Mouse (Mus musculus) ZHBTc4 (cell line): ENCODE measurements around the gene Tnni1.
A peak's percentile ranks its signal among the peaks of the same experiment; 100 is the strongest.

Experiments used
- DNase-seq: peaks from one replicate; pipeline ENCODE4 v3.0.0-alpha.2; 2011; ENCODE audit warnings: low read depth, low spot score

The Tnni1 gene

DNA sequence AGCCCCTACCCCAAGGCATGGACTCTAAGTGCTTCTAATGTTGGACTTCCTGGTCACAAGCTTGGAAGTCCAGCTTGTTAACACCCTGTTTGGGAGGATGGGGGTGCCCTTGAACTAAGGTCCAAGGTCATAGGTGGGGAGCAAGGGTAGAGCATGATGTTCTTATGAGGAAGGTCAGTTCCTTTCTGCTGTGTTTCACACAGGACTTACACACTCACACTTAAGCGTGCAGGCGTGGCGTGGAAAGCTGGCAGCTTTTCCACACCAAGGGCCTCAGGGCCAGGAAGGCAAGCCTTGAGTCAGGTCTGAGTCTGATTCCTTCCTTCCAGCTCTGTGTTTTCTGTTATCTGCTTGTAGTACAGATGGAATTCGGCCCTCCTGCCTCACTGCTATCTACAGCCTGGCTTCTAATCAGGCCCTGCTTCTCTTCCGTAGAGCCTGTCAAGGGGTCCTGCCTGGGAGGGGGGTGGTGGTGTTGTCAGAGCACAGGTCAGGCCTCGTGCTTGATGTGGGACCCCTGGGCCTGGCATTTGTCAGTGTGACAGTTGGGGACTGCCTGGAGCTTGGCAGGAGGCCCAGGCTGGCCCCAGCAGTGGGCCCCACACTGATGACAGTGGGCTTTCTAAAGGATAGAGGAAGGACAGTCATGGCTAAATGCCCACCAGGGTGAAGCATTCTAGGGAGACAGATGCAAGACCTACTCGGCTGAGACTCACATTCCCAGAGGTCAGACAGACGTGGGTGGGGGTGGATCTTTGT lies 21.1 kb downstream of the Tnni1 start:
- DNase-seq, result no peak

DNA sequence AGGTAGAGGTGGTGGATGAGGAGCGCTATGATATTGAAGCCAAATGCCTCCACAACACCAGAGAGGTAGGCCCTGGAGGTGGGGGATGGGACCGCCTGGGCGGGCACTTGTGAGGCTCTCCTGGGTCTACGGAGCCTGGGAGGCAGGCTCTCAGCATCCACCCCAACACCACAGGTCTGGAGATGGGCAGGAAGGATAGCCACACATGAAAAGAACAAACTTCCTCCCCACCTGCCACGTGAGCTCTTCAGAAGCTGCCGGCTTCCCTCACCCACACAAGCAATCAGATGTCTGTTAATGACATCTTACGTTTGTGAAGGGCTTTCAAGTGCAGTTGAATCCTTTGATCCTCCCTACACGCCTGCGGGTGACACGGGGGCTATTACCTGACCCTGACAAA lies 28.3 kb downstream of the Tnni1 start:
- DNase-seq, result peak; percentile 60

DNA sequence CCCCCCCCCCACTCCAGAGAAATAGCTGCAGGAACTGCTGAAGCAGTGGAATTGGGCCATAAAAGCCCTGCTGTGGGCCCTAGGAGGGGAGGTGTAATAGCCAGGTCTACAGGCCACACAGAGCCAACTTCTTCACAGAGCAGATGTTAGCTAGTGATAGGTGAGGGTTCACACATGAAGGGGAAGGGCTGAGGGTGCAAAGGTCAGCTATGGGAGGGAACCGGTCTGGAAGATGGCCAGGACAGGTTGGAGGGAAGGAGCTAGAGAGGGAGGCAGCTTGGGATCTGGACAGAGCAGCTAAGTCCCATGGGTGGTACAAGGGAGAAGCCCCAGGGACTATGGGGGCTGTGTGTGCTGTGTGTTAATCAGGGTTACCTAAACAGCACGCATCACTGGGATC lies 30.9 kb downstream of the Tnni1 start:
- no peak for DNase-seq

DNA sequence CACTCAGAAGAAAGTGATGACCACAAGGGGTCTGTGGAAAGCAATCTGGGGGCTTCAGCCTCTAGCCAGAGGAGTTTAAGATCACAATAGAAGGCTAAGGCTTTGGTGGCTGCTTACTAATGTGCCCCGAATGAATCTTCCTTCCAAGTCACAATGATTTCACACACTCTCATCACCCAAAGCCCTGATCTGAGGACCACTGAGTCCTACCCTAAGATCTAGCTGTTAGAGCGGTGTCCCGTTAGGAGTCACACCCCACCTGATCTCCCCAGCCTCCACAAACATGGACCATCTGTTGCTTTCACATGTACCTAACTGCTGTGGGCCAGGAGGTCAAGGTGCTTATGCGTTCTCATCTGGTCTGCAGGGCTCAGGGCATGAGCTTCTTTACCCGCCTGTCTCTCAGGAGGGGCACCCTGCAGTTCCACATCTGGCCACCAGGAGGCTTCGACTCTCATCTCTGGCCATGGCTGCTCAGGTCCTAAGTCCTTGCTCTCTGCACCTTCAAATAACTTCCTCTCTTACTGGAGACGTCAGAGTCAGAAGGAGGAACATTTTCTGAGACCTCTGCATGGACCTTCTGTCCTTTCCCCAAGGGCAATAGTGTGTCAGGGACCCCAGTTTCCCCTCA lies 31.9 kb downstream of the Tnni1 start:
- peak; percentile 88 for DNase-seq

GRCm38 (mm10) chr1:135812205-135812604 lies 33.0 kb downstream of the Tnni1 start:
- DNase-seq, result no peak

- peak; percentile 58 for DNase-seq
Measured at GRCm38 (mm10) chr1:135812618-135813017, 33.4 kb downstream of the Tnni1 start.

DNA sequence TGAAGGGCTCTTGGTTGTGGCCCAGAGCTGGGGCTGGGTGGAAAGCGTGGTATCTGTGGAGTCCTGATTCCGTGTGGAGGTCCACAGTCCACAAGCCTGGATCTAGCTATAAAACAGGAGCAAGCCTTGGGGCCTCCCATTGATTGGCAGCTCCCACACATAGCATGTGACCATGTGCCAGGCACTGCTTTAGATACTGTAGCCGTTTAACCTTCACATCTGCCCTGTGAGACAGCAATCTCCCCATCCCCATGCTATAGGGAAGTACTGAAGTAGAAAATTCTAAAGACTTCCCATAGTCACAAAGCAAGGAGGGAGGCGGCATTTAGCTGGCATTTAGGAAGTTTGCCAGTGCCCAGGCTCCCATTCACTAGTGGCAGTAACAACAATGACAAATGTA lies 33.8 kb downstream of the Tnni1 start:
- DNase-seq, result no peak

GRCm38 (mm10) chr1:135813687-135814395 lies 34.6 kb downstream of the Tnni1 start:
- no peak for DNase-seq

- no peak for DNase-seq
Measured at GRCm38 (mm10) chr1:135814531-135814930, 35.3 kb downstream of the Tnni1 start.

GRCm38 (mm10) chr1:135817595-135817994 lies 38.4 kb downstream of the Tnni1 start:
- no peak for DNase-seq

- peak; percentile 64 for DNase-seq
Measured at GRCm38 (mm10) chr1:135818481-135819086, 39.4 kb downstream of the Tnni1 start, which contains the start of gene Lad1. Lad1 (plus strand) TSS chr1:135818598.

DNA sequence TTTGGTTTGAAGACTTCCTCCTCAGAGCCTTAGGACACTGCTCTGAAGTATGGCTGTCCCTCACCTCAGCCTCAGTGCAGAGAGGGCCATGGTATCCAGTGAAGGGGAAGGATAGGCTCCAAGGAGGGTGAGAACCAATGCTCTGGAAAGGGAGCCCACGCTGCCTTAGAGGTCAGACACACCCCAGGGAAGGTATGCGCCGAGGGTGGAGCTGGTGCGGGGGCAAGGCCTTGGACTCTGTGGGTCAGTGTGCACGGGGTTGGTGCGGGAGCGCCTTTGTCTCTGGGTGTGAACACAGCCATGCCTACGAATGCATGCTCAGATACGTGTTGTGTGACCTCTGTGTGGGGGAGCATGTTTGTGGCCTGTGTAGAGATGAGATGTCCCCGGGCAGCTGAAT lies 40.8 kb downstream of the Tnni1 start:
- DNase-seq, result peak; percentile 66

DNA sequence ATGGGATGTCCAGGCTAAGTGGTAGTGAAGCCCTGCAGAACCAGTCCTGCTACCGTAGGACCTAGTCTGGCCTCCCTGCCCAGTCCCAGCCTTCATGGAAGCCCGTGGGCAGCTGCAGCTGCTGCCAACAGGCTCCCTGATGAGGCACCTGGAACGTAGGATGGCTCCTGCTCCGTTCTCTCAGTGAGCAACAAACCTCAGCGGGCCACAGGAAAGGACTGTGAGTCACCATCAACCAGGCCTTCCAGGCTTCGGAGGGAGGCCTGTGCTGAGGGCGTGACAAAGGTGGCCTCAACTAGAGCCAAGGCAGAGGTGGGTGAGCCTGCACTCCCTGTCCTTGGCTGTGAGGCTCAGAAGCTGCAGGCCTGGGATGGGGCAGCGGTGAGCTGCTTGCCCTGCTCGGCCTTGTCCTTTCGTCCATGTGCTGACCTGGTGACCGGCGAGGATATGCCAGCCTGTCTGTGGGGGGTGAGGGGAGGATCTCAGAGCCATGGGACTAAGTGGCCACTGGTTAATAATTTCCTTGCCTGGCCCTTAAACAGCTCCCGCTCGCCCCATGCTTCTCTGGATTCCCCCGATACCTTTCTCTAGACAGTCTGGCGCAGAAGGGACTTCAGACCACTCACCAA lies 41.6 kb downstream of the Tnni1 start:
- no peak for DNase-seq

DNA sequence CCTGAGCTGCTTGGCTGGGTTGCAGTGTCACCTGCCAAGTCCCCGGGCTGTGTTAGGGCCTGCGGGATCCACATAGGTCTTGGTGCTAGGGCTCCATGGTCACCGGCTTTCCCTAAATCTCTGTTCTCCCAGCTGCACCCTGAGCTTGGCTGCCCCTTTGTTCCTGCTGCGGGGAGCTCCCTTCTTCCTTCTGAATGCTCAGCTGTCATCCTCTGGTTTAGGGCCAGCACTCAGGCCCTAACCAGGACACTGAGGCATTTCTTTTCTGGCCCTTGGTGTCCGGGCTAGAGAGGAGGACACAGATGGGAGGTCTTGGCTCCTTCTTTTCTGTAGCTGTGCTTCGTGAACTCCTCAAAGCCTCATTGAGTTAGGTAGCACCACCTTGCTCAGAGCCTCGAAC lies 42.5 kb downstream of the Tnni1 start:
- DNase-seq, result no peak

DNA sequence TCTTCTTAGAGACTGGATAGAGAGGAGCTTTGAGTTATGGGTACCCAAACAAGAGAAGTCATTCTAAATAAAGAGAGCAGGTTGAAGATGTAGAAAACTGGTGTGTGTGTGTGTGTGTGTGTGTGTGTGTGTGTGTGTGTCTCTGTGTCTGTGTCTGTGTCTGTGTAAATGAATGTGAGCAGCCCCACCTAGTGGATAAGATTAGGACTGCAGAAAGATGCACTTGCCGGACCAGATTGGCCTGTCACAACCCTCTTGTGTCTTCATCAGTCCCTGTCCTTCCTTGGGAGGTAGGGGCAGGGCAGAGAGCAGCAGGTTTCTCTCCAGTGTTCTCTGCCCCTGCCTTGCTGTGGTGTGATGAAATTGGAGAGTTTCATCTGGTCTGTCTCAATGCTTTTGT lies 49.7 kb downstream of the Tnni1 start:
- DNase-seq, result peak; percentile 77

DNA sequence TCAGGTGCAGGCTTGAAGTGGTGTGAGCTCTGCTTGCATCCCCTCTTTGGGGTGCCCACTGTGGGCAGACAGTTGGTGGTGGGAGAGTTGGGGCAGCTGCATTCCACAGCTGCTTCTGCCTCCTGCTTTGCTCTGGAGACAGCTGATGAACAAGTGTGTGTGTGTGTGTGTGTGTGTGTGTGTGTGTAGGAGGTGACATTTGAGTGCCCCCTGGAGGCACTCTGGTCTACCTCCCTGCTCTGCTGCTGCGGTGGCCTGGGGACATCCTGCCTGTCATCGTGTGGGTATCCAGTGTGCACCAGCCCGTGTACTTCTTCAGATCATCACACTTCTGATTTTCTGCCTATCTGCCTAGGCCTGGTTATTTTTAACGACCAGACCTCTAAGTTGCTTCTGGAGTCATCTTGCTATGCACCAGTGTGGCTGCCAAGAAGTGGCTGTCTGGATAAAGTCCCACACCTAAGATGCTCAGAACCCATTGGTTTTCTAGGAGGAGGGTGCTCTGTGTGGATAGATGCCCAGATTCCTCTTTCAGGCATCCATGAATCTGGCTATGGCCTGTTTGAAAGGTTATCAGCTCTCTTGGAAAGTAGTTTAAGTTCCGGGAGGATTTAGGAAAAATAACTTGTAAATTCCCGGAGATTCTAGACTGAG lies 55.1 kb downstream of the Tnni1 start:
- no peak for DNase-seq

DNA sequence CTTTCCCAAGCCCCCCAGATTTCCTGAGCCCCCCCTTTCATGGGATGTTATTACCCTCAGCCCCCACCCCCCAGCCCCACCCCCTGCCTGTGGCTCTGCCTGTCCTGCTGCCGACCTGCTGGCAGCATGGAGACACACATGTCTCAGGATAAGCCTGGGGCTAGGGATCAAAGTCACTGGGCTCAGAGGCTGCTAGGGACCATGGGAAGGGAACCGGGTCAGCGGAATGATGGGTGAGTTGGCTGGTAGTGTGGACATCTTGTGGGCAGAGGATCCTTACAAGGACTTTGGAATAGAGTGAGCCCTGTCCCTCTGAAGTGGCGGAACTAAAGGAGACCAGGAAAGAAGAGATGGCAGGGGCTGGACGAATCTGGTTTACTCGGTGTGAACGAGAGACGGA lies 55.7 kb downstream of the Tnni1 start:
- DNase-seq, result no peak

DNA sequence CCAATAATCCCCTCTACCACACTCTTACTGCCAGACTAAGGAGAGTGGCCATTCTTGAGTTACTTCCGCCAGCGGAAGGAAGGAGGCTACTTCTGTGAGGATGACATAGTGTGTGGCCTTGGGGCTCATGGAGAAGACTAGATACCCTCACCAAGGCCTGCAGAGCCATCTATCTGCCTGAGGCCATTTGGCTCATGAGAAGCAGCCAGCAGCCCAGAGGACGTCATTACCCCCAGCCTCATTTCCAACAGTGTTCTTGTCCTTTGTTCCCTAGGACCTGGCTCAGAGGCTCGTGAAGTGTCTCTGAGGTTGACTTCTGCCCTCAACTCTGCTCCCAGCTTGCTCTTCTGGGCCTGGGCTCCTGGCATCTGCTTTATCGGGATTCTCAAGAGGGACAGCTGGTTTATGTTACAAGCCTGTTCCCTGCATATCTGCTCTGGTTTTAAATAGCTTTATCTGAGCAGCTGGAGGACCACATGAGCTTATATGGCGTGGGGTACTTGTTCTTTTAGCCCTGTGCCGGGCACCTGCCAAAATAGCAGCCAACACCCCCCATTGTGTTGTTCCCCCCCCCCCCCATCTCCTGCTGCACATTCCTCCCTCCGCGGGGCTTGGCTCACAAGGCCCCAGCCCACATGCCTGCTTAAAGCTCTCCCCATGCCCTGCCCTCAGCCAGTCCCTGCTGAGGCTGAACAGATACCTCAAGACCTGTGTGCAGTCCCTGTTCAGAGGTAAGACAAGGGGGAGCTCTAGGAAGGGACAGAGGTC lies 56.7 kb downstream of the Tnni1 start, which contains the start of gene Tnnt2:
TSS of gene Tnnt2 (plus strand) at position 639 of the 768 bp plus-strand sequence.
- DNase-seq, result no peak

DNA sequence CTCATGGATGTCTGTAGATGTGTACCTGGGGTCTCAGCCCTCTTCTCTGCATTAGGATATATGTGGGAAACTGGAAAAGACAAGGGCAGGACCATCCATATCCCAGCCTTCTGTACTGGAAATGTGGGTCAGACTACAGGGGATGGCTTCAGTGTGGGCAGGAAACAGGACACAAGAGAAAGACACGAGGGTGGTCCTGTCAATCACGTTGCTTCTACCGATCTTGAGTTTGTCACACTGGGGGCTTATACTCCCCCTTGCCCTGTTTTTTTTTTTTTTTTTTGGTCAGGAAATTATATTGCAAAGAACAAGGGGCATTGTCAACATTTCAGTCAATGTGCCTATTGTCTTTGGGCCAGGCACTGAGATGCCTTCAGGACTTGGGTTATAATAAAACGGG lies 59.4 kb downstream of the Tnni1 start:
- no peak for DNase-seq

- DNase-seq, result no peak
Measured at GRCm38 (mm10) chr1:135839065-135839464, 59.8 kb downstream of the Tnni1 start.
